Mouse (Mus musculus): ENCODE data around the gene Bcl2l14. TPM values are rescaled to one million over a fixed set of nuclear protein-coding genes. Genes with fewer than 3 reads are reported as not detected.

Gene Bcl2l14
- total and polyA plus RNA-seq, 2 experiments from 2014 or later = 0.11 TPM; not detected in 1

- WGBS = 86% methylated on average over 1 of the region's 1 CpGs
- Histone ChIP-seq H3K36me3 (ENCODE audit: insufficient read depth, low read length) (peaks cover 63% of the 10 kb centered on the region), H3K27ac (no peak overlapping the region), H3K4me2 (ENCODE audit: low read depth, low read length) (no peak overlapping the region), H3K4me3 (ENCODE audit: low read length) (no peak overlapping the region), H3K27me3 (ENCODE audit: insufficient read depth, low read length) (no peaks in the 10 kb centered on the region), H3K4me1 (ENCODE audit: insufficient read depth, low read length) (no peaks in the 10 kb centered on the region), H3K9me3 (ENCODE audit: low read length) (no peaks in the 10 kb centered on the region), H3K9ac (replicated peaks; ENCODE audit: low read length) (no peak overlapping the region)
- DNase-seq (ENCODE audit: low spot score) = peak; percentile 31
- ATAC-seq = no peak
- peak; percentile 61 for TF ChIP-seq CTCF (IDR thresholded peaks at IDR 0.05; ENCODE audit: low read depth)
These were observed 58.0 kb downstream of the Bcl2l14 start for GRCm38 (mm10) chr6:134454093-134454492.

GRCm38 (mm10) chr6:134458376-134458775 is 62.3 kb downstream of the Bcl2l14 start:
- 85% methylated on average over 1 of the region's 1 CpGs for WGBS
- ATAC-seq (no peak), DNase-seq (ENCODE audit: low spot score) (no peak)
- no peak for TF ChIP-seq CTCF (IDR thresholded peaks at IDR 0.05; ENCODE audit: low read depth)
- Histone ChIP-seq H3K9ac (replicated peaks; ENCODE audit: low read length) (no peak overlapping the region), H3K27me3 (ENCODE audit: insufficient read depth, low read length) (no peaks in the 10 kb centered on the region), H3K27ac (no peak overlapping the region), H3K4me1 (ENCODE audit: insufficient read depth, low read length) (no peaks in the 10 kb centered on the region), H3K36me3 (ENCODE audit: insufficient read depth, low read length) (peaks cover 63% of the 10 kb centered on the region), H3K9me3 (ENCODE audit: low read length) (no peaks in the 10 kb centered on the region), H3K4me3 (ENCODE audit: low read length) (no peak overlapping the region), H3K4me2 (ENCODE audit: low read depth, low read length) (no peak overlapping the region)

GRCm38 (mm10) chr6:134461175-134461574 is 65.1 kb downstream of the Bcl2l14 start:
- H3K4me3 ChIP-seq (ENCODE audit: low read length) = no peak overlapping the region
- no peaks in the 10 kb centered on the region for H3K27me3 ChIP-seq (ENCODE audit: insufficient read depth, low read length)
- no peak overlapping the region for H3K4me2 ChIP-seq (ENCODE audit: low read depth, low read length)
- H3K9ac ChIP-seq (replicated peaks; ENCODE audit: low read length) = no peak overlapping the region
- H3K4me1 ChIP-seq (ENCODE audit: insufficient read depth, low read length) = no peaks in the 10 kb centered on the region
- no peak for TF ChIP-seq CTCF (IDR thresholded peaks at IDR 0.05; ENCODE audit: low read depth)
- no peak overlapping the region for H3K27ac ChIP-seq
- H3K36me3 ChIP-seq (ENCODE audit: insufficient read depth, low read length) = peaks cover 57% of the 10 kb centered on the region
- DNase-seq (ENCODE audit: low spot score) = no peak
- WGBS = 82% methylated on average over 6 of the region's 6 CpGs
- H3K9me3 ChIP-seq (ENCODE audit: low read length) = no peaks in the 10 kb centered on the region
- no peak for ATAC-seq

GRCm38 (mm10) chr6:134466671-134467229 is 70.6 kb downstream of the Bcl2l14 start:
- DNase-seq (ENCODE audit: low spot score) (no peak), ATAC-seq (no peak)
- peaks cover 19% of the 10 kb centered on the region for H3K36me3 ChIP-seq (ENCODE audit: insufficient read depth, low read length)
- H3K4me3 ChIP-seq (ENCODE audit: low read length) = no peak overlapping the region
- H3K4me1 ChIP-seq (ENCODE audit: insufficient read depth, low read length) = no peaks in the 10 kb centered on the region
- no peak overlapping the region for H3K27ac ChIP-seq
- TF ChIP-seq CTCF (IDR thresholded peaks at IDR 0.05; ENCODE audit: low read depth) = no peak
- H3K9ac ChIP-seq (replicated peaks; ENCODE audit: low read length) = no peak overlapping the region
- no peaks in the 10 kb centered on the region for H3K27me3 ChIP-seq (ENCODE audit: insufficient read depth, low read length)
- no peak overlapping the region for H3K4me2 ChIP-seq (ENCODE audit: low read depth, low read length)
- no peaks in the 10 kb centered on the region for H3K9me3 ChIP-seq (ENCODE audit: low read length)
- 86% methylated on average over 10 of the region's 10 CpGs for WGBS

- H3K9me3 ChIP-seq (ENCODE audit: low read length) = no peaks in the 10 kb centered on the region
- DNase-seq (ENCODE audit: low spot score) = no peak
- no peaks in the 10 kb centered on the region for H3K4me1 ChIP-seq (ENCODE audit: insufficient read depth, low read length)
- no peaks in the 10 kb centered on the region for H3K27me3 ChIP-seq (ENCODE audit: insufficient read depth, low read length)
- no peak overlapping the region for H3K27ac ChIP-seq
- ATAC-seq = no peak
- peaks cover 10% of the 10 kb centered on the region; the same call in 1 of the 2 replicates for H3K36me3 ChIP-seq (ENCODE audit: insufficient read depth, low read length)
- peak; percentile 12; the same call in 1 of the 2 replicates for TF ChIP-seq CTCF (IDR thresholded peaks at IDR 0.05; ENCODE audit: low read depth)
- no peak overlapping the region for H3K4me2 ChIP-seq (ENCODE audit: low read depth, low read length)
- 93% methylated on average over 2 of the region's 2 CpGs for WGBS
- no peak overlapping the region for H3K4me3 ChIP-seq (ENCODE audit: low read length)
- H3K9ac ChIP-seq (replicated peaks; ENCODE audit: low read length) = no peak overlapping the region
These were observed 73.2 kb downstream of the Bcl2l14 start for GRCm38 (mm10) chr6:134469297-134469696.

- H3K4me1 ChIP-seq (ENCODE audit: insufficient read depth, low read length) = no peaks in the 10 kb centered on the region
- ATAC-seq (no peak), DNase-seq (ENCODE audit: low spot score) (peak; percentile 23)
- no peak overlapping the region for H3K27ac ChIP-seq
- no peak overlapping the region for H3K4me3 ChIP-seq (ENCODE audit: low read length)
- WGBS = 72% methylated on average over 14 of the region's 14 CpGs
- TF ChIP-seq CTCF (IDR thresholded peaks at IDR 0.05; ENCODE audit: low read depth) = no peak
- no peaks in the 10 kb centered on the region for H3K27me3 ChIP-seq (ENCODE audit: insufficient read depth, low read length)
- no peaks in the 10 kb centered on the region for H3K9me3 ChIP-seq (ENCODE audit: low read length)
- H3K9ac ChIP-seq (replicated peaks; ENCODE audit: low read length) = no peak overlapping the region
- no peak overlapping the region for H3K4me2 ChIP-seq (ENCODE audit: low read depth, low read length)
- H3K36me3 ChIP-seq (ENCODE audit: insufficient read depth, low read length) = no peaks in the 10 kb centered on the region; the same call in 1 of the 2 replicates
These were observed 74.7 kb downstream of the Bcl2l14 start for GRCm38 (mm10) chr6:134470857-134471256.

GRCm38 (mm10) chr6:134473143-134473561 is 77.0 kb downstream of the Bcl2l14 start:
- H3K27ac ChIP-seq = no peak overlapping the region
- no peak overlapping the region for H3K9ac ChIP-seq (replicated peaks; ENCODE audit: low read length)
- no peak for ATAC-seq
- no peaks in the 10 kb centered on the region; the same call in 1 of the 2 replicates for H3K36me3 ChIP-seq (ENCODE audit: insufficient read depth, low read length)
- 84% methylated on average over 7 of the region's 7 CpGs for WGBS
- H3K4me3 ChIP-seq (ENCODE audit: low read length) = no peak overlapping the region
- no peaks in the 10 kb centered on the region for H3K9me3 ChIP-seq (ENCODE audit: low read length)
- no peak overlapping the region for H3K4me2 ChIP-seq (ENCODE audit: low read depth, low read length)
- no peaks in the 10 kb centered on the region for H3K27me3 ChIP-seq (ENCODE audit: insufficient read depth, low read length)
- no peak for DNase-seq (ENCODE audit: low spot score)
- H3K4me1 ChIP-seq (ENCODE audit: insufficient read depth, low read length) = no peaks in the 10 kb centered on the region
- no peak for TF ChIP-seq CTCF (IDR thresholded peaks at IDR 0.05; ENCODE audit: low read depth)
